Mouse (Mus musculus): ENCODE results near the gene Hist1h3c.

DNA sequence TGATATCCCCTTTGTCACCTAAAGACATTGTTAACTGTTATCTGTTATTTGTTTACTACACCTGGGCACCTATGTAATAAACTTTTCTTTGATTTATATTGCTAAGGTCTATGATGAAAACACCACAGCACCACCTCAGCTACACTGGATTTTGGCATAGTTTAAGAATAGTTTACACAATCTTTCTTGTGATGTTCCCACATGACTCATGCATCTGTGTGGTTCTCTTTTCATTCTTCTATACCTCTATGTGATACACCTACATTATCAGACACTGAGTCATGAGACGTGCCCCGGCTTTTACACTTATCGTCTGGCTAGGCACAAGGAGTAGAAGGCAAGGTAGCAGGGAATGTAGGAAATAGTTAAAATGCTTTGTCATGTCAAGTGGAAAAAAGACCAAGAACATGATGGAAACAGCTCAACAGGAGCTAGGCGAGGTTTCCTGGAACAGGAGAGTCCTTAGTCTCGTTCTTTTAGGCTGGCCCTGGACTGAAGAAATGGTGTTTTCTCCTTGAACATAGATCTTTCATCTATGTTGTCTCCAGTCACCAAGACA is 4.2 kb upstream of the Hist1h3c start:
- no peak for TF ChIP-seq CTCF (IDR thresholded peaks at IDR 0.05; ENCODE audit: low read depth, low read length)
- no peak for TF ChIP-seq GATA2 (IDR thresholded peaks at IDR 0.05; ENCODE audit: borderline replicate concordance, low read depth, low read length)
- TF ChIP-seq POLR2AphosphoS5 (IDR thresholded peaks at IDR 0.05; ENCODE audit: insufficient replicate concordance, low read depth, low read length), result no peak
- no peak for TF ChIP-seq TAL1 (conservative IDR thresholded peaks at IDR 0.05; ENCODE audit: low read depth, low read length)
